16 mouse cellular contexts compared by ENCODE assay signal in genomic region chr12:110770479-110771247, GRCm38 (mm10). TPM values are rescaled to one million over a fixed set of nuclear protein-coding genes. Genes with fewer than 3 reads are reported as not detected.
DNase-seq lines count a peak whose midpoint lies in the region; ATAC-seq lines count a peak whose summit lies in the region.
"Had no signal": no experiment of that assay in that cellular context is flagged by ENCODE, and none has a peak within 500 bp of the region (broad histone marks: within the 10 kb centered on the region; RNA-seq: fewer than 3 reads in every experiment).

No protein-coding gene starts in this region.

- no peak overlapping the region for H3K4me3 ChIP-seq in hindbrain, embryonic 10.5 days
- H3K4me3 ChIP-seq: heart, adult 2 months; limb, embryonic 15.5 days had no signal

- DNase-seq in frontal cortex, postnatal 10 days (ENCODE audit: low spot score in 2 of 2) = no peak
- peak; percentile 68 for DNase-seq in CD4-positive, CD25-positive, alpha-beta regulatory T cell, adult 2 months (ENCODE audit: low read depth, low spot score)
- peak; percentile 59 for DNase-seq in induced T-regulatory cell, adult 2 months (ENCODE audit: low read depth)
- DNase-seq in left cerebral cortex, adult 11 months (ENCODE audit: low spot score) = no peak
- DNase-seq in gastrocnemius, postnatal 36 days = no peak
- DNase-seq in hindbrain, embryonic 10.5 days (ENCODE audit: low spot score) = no peak
- DNase-seq: cerebellum, postnatal 10 days; heart, postnatal 36 days; kidney, adult 9 months; right cerebral cortex, postnatal 25 days had no signal

- intact Hi-C loops in gastrocnemius, postnatal 36 days (cut with DNase I) = no loop called here

- H3K27ac ChIP-seq in hindbrain, embryonic 10.5 days = no peak overlapping the region
- H3K27ac ChIP-seq: heart, adult 2 months had no signal

- no peaks in the 10 kb centered on the region for H3K9me3 ChIP-seq in hindbrain, embryonic 10.5 days
- H3K9me3 ChIP-seq: limb, embryonic 15.5 days had no signal

- WGBS in hindbrain, embryonic 10.5 days = 91% methylated on average over 10 of the region's 10 CpGs

- peaks cover 2% of the 10 kb centered on the region; the same call in 1 of the 2 replicates for H3K4me1 ChIP-seq in hindbrain, embryonic 10.5 days (replicated peaks)

- no peaks in the 10 kb centered on the region for H3K36me3 ChIP-seq in hindbrain, embryonic 10.5 days
- H3K36me3 ChIP-seq: limb, embryonic 15.5 days had no signal

- no peaks in the 10 kb centered on the region for H3K27me3 ChIP-seq in hindbrain, embryonic 10.5 days (ENCODE audit: insufficient read depth, poor library complexity, severe bottlenecking)
- H3K27me3 ChIP-seq: limb, embryonic 15.5 days; Patski had no signal

- peak; percentile 58 for ATAC-seq in frontal cortex, adult (ENCODE audit: low TSS enrichment)
- peak; percentile 55; the same call in 1 of the 2 replicates for ATAC-seq in neutrophil, adult 5-6 weeks (ENCODE audit: extremely low read depth, insufficient number of reproducible peaks, low FRiP score, poor library complexity, severe bottlenecking)
- ATAC-seq: forebrain, embryonic 16.5 days; Patski had no signal

RNA-seq across cellular contexts. Expression of gene Wdr20, which starts 32.9 kb away (rescaled TPM):
- total RNA-seq in neutrophil, adult 5-6 weeks (2017) = 59.0 and 63.6 TPM in 2 replicates
- 10 to 100 TPM; 15.7 to 15.9 TPM for total RNA-seq in gastrocnemius, postnatal 36 days (2021)
- polyA plus RNA-seq in hindbrain, embryonic 10.5 days (2016; fragmentation: Nextera tagmentation; extraction: Ambion mirVana) = 23.3 and 24.4 TPM in 2 replicates

Comparison
In these comparisons a context has a peak if more than half of its experiments do, and no peak if none do; other contexts are left out.
1. DNase-seq: peak in CD4-positive, CD25-positive, alpha-beta regulatory T cell, adult 2 months (single experiment) and induced T-regulatory cell, adult 2 months (single experiment); none in frontal cortex, postnatal 10 days (0 of 2), left cerebral cortex, adult 11 months (single experiment), gastrocnemius, postnatal 36 days (0 of 2) and hindbrain, embryonic 10.5 days (single experiment).